Mouse (Mus musculus): ENCODE results near the gene Clec16a. TPM values are rescaled to one million over a fixed set of nuclear protein-coding genes. Genes with fewer than 3 reads are reported as not detected.

Gene Clec16a
- polyA plus RNA-seq, 1 experiment from 2014 or later, result 27.2 TPM

GRCm38 (mm10) chr16:10520908-10521614, 24.1 kb upstream of the Clec16a start:
- DNase-seq (ENCODE audit: low spot score), result peak; percentile 77
- Histone ChIP-seq H3K4me1 (no peaks in the 10 kb centered on the region), H3K4me3 (no peak overlapping the region), H3K9me3 (replicated peaks) (no peaks in the 10 kb centered on the region), H3K27ac (replicated peaks) (no peak overlapping the region), H3K36me3 (no peaks in the 10 kb centered on the region), H3K27me3 (ENCODE audit: low read depth, poor library complexity, severe bottlenecking) (no peaks in the 10 kb centered on the region)
- WGBS, result 37% methylated on average over 2 of the region's 2 CpGs

DNA sequence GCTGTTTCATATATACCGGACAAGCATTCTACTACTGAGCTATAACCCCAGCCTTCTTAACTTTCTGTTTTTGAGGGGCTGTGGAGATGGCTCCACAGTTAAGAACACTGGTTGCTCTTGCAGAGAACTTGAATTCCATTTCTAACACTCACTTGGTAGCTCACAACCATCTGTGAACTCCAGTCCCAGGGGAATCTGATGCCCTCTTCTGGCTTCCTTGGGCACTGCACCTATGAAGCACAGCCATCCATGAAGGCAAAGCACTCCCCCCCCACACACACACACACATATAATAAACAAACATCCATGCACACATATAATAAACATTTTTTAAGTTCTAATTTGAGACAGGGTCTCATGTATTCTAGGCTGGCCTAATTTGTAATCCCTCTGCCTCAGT, 22.3 kb upstream of the Clec16a start:
- WGBS, result 73% methylated on average over 1 of the region's 1 CpGs
- peak; percentile 55 for DNase-seq (ENCODE audit: low spot score)
- Histone ChIP-seq H3K4me1 (no peaks in the 10 kb centered on the region), H3K27me3 (ENCODE audit: low read depth, poor library complexity, severe bottlenecking) (no peaks in the 10 kb centered on the region), H3K36me3 (no peaks in the 10 kb centered on the region), H3K4me3 (no peak overlapping the region), H3K27ac (replicated peaks) (no peak overlapping the region), H3K9me3 (replicated peaks) (no peaks in the 10 kb centered on the region)

DNA sequence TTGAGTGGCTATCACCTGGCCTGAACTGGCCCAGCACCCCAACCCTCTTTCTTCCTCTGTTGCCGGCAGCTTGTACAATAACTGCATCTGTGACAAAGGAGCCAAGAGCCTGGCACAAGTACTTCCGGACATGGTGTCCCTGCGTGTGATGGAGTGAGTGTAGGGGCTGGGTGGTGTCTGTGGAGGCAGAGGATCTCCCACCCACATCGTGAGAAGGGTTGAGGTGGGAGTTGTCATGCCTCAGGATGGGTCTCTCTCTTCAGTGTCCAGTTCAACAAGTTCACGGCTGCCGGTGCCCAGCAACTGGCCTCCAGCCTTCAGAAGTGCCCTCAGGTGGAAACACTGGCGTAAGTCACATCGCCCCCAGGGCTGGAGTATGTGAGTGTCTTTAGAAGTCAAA, 21.5 kb upstream of the Clec16a start:
- 93% methylated on average over 8 of the region's 8 CpGs for WGBS
- no peaks in the 10 kb centered on the region for H3K4me1 ChIP-seq
- H3K36me3 ChIP-seq, result no peaks in the 10 kb centered on the region
- H3K27ac ChIP-seq (replicated peaks), result no peak overlapping the region
- H3K4me3 ChIP-seq, result no peak overlapping the region
- no peak for DNase-seq (ENCODE audit: low spot score)
- no peaks in the 10 kb centered on the region for H3K9me3 ChIP-seq (replicated peaks)
- H3K27me3 ChIP-seq (ENCODE audit: low read depth, poor library complexity, severe bottlenecking), result no peaks in the 10 kb centered on the region

DNA sequence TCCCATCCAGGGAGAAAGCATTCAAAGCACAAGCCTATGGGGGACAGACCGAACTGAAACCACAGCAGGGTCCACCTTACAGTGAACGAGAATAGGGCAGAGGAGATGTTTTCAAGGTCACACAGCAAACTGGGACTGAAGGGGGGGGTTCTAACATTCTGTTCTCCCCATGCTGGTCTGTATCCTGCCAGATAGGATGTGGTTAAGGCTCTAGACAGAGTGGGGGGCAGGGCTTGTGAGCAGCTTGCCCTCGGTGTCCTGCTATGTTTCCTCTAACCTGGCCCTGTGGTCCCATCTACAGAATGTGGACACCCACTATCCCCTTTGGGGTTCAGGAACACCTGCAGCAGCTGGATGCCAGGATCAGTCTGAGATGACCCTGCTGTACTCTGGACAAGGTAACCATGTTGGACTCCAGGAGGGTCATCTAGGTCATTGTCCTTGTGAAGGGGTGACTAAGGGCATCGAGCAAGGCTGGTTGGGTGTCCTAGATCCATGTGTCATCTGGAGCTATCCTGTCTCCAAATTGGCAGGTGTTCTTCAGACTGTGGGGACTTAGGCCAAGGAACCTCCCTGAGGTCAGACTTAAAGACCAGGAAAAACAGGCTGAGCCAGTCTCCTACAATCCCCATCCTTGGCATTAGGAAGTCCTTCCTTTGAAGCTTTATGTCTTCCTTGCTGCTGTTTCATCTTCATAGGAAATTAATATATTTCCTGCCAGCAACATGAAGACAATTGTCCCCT, 20.1 kb upstream of the Clec16a start:
- no peaks in the 10 kb centered on the region for H3K27me3 ChIP-seq (ENCODE audit: low read depth, poor library complexity, severe bottlenecking)
- H3K36me3 ChIP-seq, result peaks cover 4% of the 10 kb centered on the region
- no peak for DNase-seq (ENCODE audit: low spot score)
- no peaks in the 10 kb centered on the region for H3K4me1 ChIP-seq
- no peaks in the 10 kb centered on the region for H3K9me3 ChIP-seq (replicated peaks)
- H3K4me3 ChIP-seq, result no peak overlapping the region
- 84% methylated on average over 4 of the region's 4 CpGs for WGBS
- no peak overlapping the region for H3K27ac ChIP-seq (replicated peaks)

- Histone ChIP-seq H3K9me3 (replicated peaks) (no peaks in the 10 kb centered on the region), H3K4me1 (no peaks in the 10 kb centered on the region), H3K27ac (replicated peaks) (no peak overlapping the region; the same call in 1 of the 2 replicates), H3K4me3 (no peak overlapping the region), H3K27me3 (ENCODE audit: low read depth, poor library complexity, severe bottlenecking) (no peaks in the 10 kb centered on the region), H3K36me3 (peaks cover 10% of the 10 kb centered on the region)
- WGBS, result 76% methylated on average over 2 of the region's 2 CpGs
- no peak for DNase-seq (ENCODE audit: low spot score)
These were observed 19.5 kb upstream of the Clec16a start for GRCm38 (mm10) chr16:10525610-10525980.

- Histone ChIP-seq H3K9me3 (replicated peaks) (no peaks in the 10 kb centered on the region), H3K36me3 (peaks cover 21% of the 10 kb centered on the region), H3K4me3 (no peak overlapping the region), H3K27me3 (ENCODE audit: low read depth, poor library complexity, severe bottlenecking) (no peaks in the 10 kb centered on the region), H3K4me1 (no peaks in the 10 kb centered on the region), H3K27ac (replicated peaks) (no peak overlapping the region)
- 83% methylated on average over 6 of the region's 6 CpGs for WGBS
- DNase-seq (ENCODE audit: low spot score), result no peak
These were observed 18.0 kb upstream of the Clec16a start for GRCm38 (mm10) chr16:10527046-10527644.

- Histone ChIP-seq H3K9me3 (replicated peaks) (no peaks in the 10 kb centered on the region), H3K27ac (replicated peaks) (no peak overlapping the region), H3K4me3 (no peak overlapping the region), H3K27me3 (ENCODE audit: low read depth, poor library complexity, severe bottlenecking) (no peaks in the 10 kb centered on the region), H3K4me1 (no peaks in the 10 kb centered on the region), H3K36me3 (peaks cover 23% of the 10 kb centered on the region)
- no peak for DNase-seq (ENCODE audit: low spot score)
- WGBS, result 81% methylated on average over 3 of the region's 3 CpGs
These were observed 16.8 kb upstream of the Clec16a start for GRCm38 (mm10) chr16:10528382-10528781.

DNA sequence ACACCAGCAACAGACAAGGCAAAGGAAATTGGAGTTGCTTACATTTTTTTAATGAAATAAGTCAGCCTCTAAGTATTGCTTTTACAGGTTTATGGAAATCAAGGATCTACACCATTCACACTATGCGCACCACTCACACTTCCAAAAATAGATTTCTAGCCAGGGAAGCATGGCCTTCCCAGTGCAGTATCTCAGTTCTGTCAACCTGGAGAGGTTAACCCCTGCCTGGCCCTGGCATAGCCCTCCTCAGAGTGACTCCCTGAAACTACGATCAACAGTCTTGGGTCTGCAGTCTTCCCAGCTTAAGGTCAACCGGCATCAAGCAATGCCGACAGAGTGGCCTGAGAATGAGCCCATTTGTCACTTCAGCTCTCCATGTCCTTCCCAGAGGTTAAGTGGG, 15.0 kb upstream of the Clec16a start:
- Histone ChIP-seq H3K27ac (replicated peaks) (no peak overlapping the region), H3K27me3 (ENCODE audit: low read depth, poor library complexity, severe bottlenecking) (no peaks in the 10 kb centered on the region), H3K9me3 (replicated peaks) (no peaks in the 10 kb centered on the region), H3K4me1 (no peaks in the 10 kb centered on the region), H3K36me3 (peaks cover 32% of the 10 kb centered on the region), H3K4me3 (no peak overlapping the region)
- 94% methylated on average over 4 of the region's 4 CpGs for WGBS
- DNase-seq (ENCODE audit: low spot score), result no peak

DNA sequence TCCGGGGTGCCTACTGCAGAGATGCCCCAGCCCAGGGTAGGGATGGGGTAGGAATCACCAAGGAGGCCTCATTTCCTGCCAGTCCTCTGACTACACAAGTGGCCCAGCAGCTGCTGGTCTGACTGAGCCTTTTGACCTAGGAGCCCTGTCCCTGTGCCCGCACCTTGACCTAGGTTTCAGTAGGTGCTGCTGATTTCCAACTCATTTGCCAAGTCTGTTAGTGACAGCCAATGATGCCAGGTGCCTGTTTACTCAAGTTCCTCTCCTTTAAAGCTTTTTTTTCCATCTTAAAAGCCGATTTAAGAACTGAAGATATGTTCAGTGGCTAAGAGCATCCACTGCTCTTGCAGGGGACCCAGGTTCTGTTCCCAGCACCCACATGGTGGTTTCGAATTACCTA, 11.4 kb upstream of the Clec16a start:
- no peaks in the 10 kb centered on the region for H3K9me3 ChIP-seq (replicated peaks)
- WGBS, result 92% methylated on average over 4 of the region's 4 CpGs
- no peaks in the 10 kb centered on the region for H3K27me3 ChIP-seq (ENCODE audit: low read depth, poor library complexity, severe bottlenecking)
- H3K36me3 ChIP-seq, result peaks cover 41% of the 10 kb centered on the region
- H3K27ac ChIP-seq (replicated peaks), result no peak overlapping the region
- H3K4me3 ChIP-seq, result no peak overlapping the region
- no peak for DNase-seq (ENCODE audit: low spot score)
- H3K4me1 ChIP-seq, result 0 out of 2 replicates have a peak, but pooled peaks cover under 1% of the 10 kb centered on the region

GRCm38 (mm10) chr16:10534567-10534966, 10.6 kb upstream of the Clec16a start:
- Histone ChIP-seq H3K9me3 (replicated peaks) (no peaks in the 10 kb centered on the region), H3K4me1 (peaks cover 8% of the 10 kb centered on the region), H3K36me3 (peaks cover 41% of the 10 kb centered on the region), H3K27me3 (ENCODE audit: low read depth, poor library complexity, severe bottlenecking) (no peaks in the 10 kb centered on the region), H3K4me3 (no peak overlapping the region), H3K27ac (replicated peaks) (no peak overlapping the region)
- DNase-seq (ENCODE audit: low spot score), result no peak
- WGBS, result 87% methylated on average over 7 of the region's 7 CpGs

GRCm38 (mm10) chr16:10536323-10536722, 8.8 kb upstream of the Clec16a start:
- 86% methylated on average over 5 of the region's 5 CpGs for whole genome bisulfite sequencing
- Histone ChIP-seq H3K36me3 (peaks cover 27% of the 10 kb centered on the region), H3K27ac (replicated peaks) (no peak overlapping the region)

DNA sequence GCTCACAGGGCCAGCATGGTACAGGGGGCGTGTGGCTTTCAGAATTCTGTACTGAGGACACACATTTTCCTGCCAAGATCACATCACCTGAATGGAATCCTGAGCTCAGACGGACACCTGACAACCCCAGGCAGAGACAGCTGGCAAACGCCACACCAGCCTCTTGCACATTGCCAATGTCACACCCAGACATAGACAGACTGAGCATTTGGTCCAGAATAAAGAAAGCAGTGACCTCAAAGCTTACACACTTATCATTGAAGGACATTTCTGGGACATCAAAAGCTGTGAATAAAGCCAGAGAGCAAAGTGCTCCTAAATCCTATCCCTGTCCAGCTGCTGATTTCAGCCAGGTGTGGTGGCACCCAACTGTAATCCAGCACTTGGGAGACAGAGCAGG, 8.2 kb upstream of the Clec16a start:
- no peak for DNase-seq (ENCODE audit: low spot score)
- H3K36me3 ChIP-seq, result peaks cover 21% of the 10 kb centered on the region
- no peak overlapping the region for H3K27ac ChIP-seq (replicated peaks)
- H3K4me3 ChIP-seq, result no peak overlapping the region
- H3K27me3 ChIP-seq (ENCODE audit: low read depth, poor library complexity, severe bottlenecking), result no peaks in the 10 kb centered on the region
- no peaks in the 10 kb centered on the region for H3K9me3 ChIP-seq (replicated peaks)
- 79% methylated on average over 3 of the region's 3 CpGs for WGBS
- peaks cover 32% of the 10 kb centered on the region for H3K4me1 ChIP-seq

More at GRCm38 (mm10) chr16:10536323-10536722, 8.8 kb upstream of the Clec16a start:
- DNase-seq (ENCODE audit: low spot score), result no peak
- peaks cover 26% of the 10 kb centered on the region for H3K4me1 ChIP-seq
- no peaks in the 10 kb centered on the region for H3K9me3 ChIP-seq (replicated peaks)
- no peaks in the 10 kb centered on the region for H3K27me3 ChIP-seq (ENCODE audit: low read depth, poor library complexity, severe bottlenecking)
- H3K4me3 ChIP-seq, result no peak overlapping the region

Measured in midbrain, embryonic 10.5 days (tissue).